Mouse (Mus musculus) bone marrow macrophage, adult 2 months (primary cell): ENCODE results near the gene Nedd1.

ENCODE experiments used
- CTCF ChIP-seq: IDR thresholded peaks from 2 replicates; pipeline ENCODE4 v1.5.1; 2012; ENCODE audit warnings: low read depth, mild to moderate bottlenecking, low read length, moderate library complexity
- POLR2A ChIP-seq: IDR thresholded peaks from 2 replicates; pipeline ENCODE4 v1.6.1; 2012; ENCODE audit warnings: mild to moderate bottlenecking, low read depth, low read length, borderline replicate concordance

DNA sequence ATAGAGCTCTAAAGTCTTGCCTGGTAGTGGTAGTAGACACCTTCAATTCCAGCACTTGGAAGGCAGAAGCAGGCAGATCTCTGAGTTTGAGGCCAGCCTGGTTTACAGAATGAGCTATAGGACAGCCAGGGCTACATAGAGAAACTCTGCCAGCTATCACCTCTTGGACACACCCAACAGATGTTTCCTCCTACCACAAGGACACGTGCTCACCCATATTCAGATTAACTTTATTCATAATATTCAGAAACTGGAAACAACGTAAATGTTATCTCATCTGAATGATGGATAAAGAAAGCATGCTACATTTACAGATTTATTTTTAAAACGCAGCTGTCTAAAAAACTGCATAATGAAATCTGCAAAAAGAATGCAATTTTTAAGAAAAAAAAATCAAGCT is 8.1 kb upstream of the Nedd1 start:
- no peak for TF ChIP-seq POLR2A
- TF ChIP-seq CTCF = no peak
